Mouse (Mus musculus) midbrain, embryonic 10.5 days (tissue): ENCODE results near the gene Smco4. TPM values are rescaled to one million over a fixed set of nuclear protein-coding genes. Genes with fewer than 3 reads are reported as not detected.
A peak's percentile ranks its signal among the peaks of the same experiment; 100 is the strongest.

ENCODE experiments used
- DNase-seq: peaks from one replicate; pipeline ENCODE4 v3.0.0-alpha.2; 2017; ENCODE audit warnings: low spot score
- H3K27ac ChIP-seq: fragments of 300-500 bp; sonication (generic); replicated peaks from 2 replicates; pipeline ENCODE4 v1.5.1; 2016; ENCODE audit warnings: mild to moderate bottlenecking
- H3K27me3 ChIP-seq: fragments of 300-500 bp; sonication (generic); 2 replicates; pipeline ENCODE4 v1.6.1; 2016; ENCODE audit warnings: low read depth, mild to moderate bottlenecking; ENCODE audit not compliant: poor library complexity, severe bottlenecking
- H3K36me3 ChIP-seq: fragments of 300-500 bp; sonication (generic); 2 replicates; pipeline ENCODE4 v1.6.1; 2016; ENCODE audit warnings: mild to moderate bottlenecking, moderate library complexity
- H3K4me1 ChIP-seq: fragments of 300-500 bp; sonication (generic); 2 replicates; pipeline ENCODE4 v1.6.1; 2016
- H3K4me3 ChIP-seq: fragments of 300-500 bp; sonication (generic); 2 replicates; pipeline ENCODE4 v1.5.1; 2016; ENCODE audit warnings: mild to moderate bottlenecking, moderate library complexity
- H3K9me3 ChIP-seq: fragments of 300-500 bp; sonication (generic); replicated peaks from 2 replicates; pipeline ENCODE4 v1.6.1; 2016; ENCODE audit warnings: mild to moderate bottlenecking
- WGBS: fragments of 180-500 bp; shearing (Covaris S2); methylation state at CpG from one replicate; pipeline ENCODE4 v1.1.7; 2016; 5-methylcytosine and 5-hydroxymethylcytosine counted together
- polyA plus RNA-seq: library from polyadenylated mRNA; unstranded; fragments of >200 nt; fragmentation: Nextera tagmentation; extraction: Ambion mirVana; gene quantifications from 2 replicates; pipeline ENCODE4 v1.2.1, GENCODE M21; 2016

Smco4 gene
- 1.3 and 2.2 TPM in 2 replicates for polyA plus RNA-seq

GRCm38 (mm10) chr9:15493235-15493924 lies at the start of gene Smco4:
Gene Smco4, plus strand, starts transcription at chr9:15493432.
- Histone ChIP-seq H3K9me3 (no peaks in the 10 kb centered on the region), H3K4me1 (peaks cover 43% of the 10 kb centered on the region), H3K27me3 (peaks cover 22% of the 10 kb centered on the region), H3K36me3 (no peaks in the 10 kb centered on the region), H3K27ac (peak within 1 kb of the TSS; percentile 93), H3K4me3 (peak within 1 kb of the TSS; percentile 76)
- WGBS, result 1% methylated on average over 95 of the region's 101 CpGs
- DNase-seq, result peak; percentile 80

GRCm38 (mm10) chr9:15447397-15447796 lies 45.8 kb upstream of the Smco4 start:
- Histone ChIP-seq H3K27me3 (no peaks in the 10 kb centered on the region), H3K4me1 (no peaks in the 10 kb centered on the region), H3K27ac (no peak overlapping the region), H3K36me3 (no peaks in the 10 kb centered on the region), H3K4me3 (no peak overlapping the region), H3K9me3 (no peaks in the 10 kb centered on the region)
- 70% methylated on average over 2 of the region's 2 CpGs for WGBS
- DNase-seq, result no peak

- DNase-seq, result no peak
- Histone ChIP-seq H3K4me3 (no peak overlapping the region), H3K27me3 (no peaks in the 10 kb centered on the region), H3K36me3 (no peaks in the 10 kb centered on the region), H3K9me3 (no peaks in the 10 kb centered on the region), H3K4me1 (no peaks in the 10 kb centered on the region), H3K27ac (no peak overlapping the region)
- 49% methylated on average over 5 of the region's 5 CpGs for WGBS
Measured at GRCm38 (mm10) chr9:15450921-15451320, 42.3 kb upstream of the Smco4 start.

GRCm38 (mm10) chr9:15472256-15472655 lies 21.0 kb upstream of the Smco4 start:
- 66% methylated on average over 4 of the region's 4 CpGs for WGBS

GRCm38 (mm10) chr9:15473206-15473605 lies 20.0 kb upstream of the Smco4 start:
- Histone ChIP-seq H3K27ac (no peak overlapping the region), H3K9me3 (no peaks in the 10 kb centered on the region), H3K36me3 (no peaks in the 10 kb centered on the region), H3K27me3 (no peaks in the 10 kb centered on the region), H3K4me3 (no peak overlapping the region), H3K4me1 (no peaks in the 10 kb centered on the region)
- no peak for DNase-seq
- 98% methylated on average over 1 of the region's 1 CpGs for WGBS

More at GRCm38 (mm10) chr9:15472256-15472655, 21.0 kb upstream of the Smco4 start:
- no peak overlapping the region for H3K4me3 ChIP-seq
- H3K36me3 ChIP-seq, result no peaks in the 10 kb centered on the region
- no peak overlapping the region for H3K27ac ChIP-seq
- no peaks in the 10 kb centered on the region for H3K4me1 ChIP-seq
- DNase-seq, result no peak
- no peaks in the 10 kb centered on the region for H3K27me3 ChIP-seq
- 0 out of 2 replicates have a peak, but pooled peaks cover 1% of the 10 kb centered on the region for H3K9me3 ChIP-seq

- no peak overlapping the region for H3K27ac ChIP-seq
- WGBS, result 92% methylated on average over 10 of the region's 10 CpGs
- H3K27me3 ChIP-seq, result no peaks in the 10 kb centered on the region
- H3K4me1 ChIP-seq, result no peaks in the 10 kb centered on the region
- no peaks in the 10 kb centered on the region for H3K36me3 ChIP-seq
- DNase-seq, result no peak
- no peaks in the 10 kb centered on the region for H3K9me3 ChIP-seq
- H3K4me3 ChIP-seq, result no peak overlapping the region
Measured at GRCm38 (mm10) chr9:15477556-15477955, 15.7 kb upstream of the Smco4 start.

- no peak for DNase-seq
- WGBS, result 57% methylated on average over 2 of the region's 2 CpGs
- Histone ChIP-seq H3K4me1 (peaks cover under 1% of the 10 kb centered on the region), H3K27ac (no peak overlapping the region), H3K4me3 (no peak overlapping the region), H3K9me3 (no peaks in the 10 kb centered on the region), H3K27me3 (peaks cover 19% of the 10 kb centered on the region), H3K36me3 (no peaks in the 10 kb centered on the region)
Measured at GRCm38 (mm10) chr9:15487682-15488424, 5.4 kb upstream of the Smco4 start.

- DNase-seq, result no peak
- Histone ChIP-seq H3K27me3 (peaks cover 22% of the 10 kb centered on the region), H3K4me3 (no peak overlapping the region), H3K9me3 (no peaks in the 10 kb centered on the region), H3K4me1 (peaks cover 9% of the 10 kb centered on the region), H3K27ac (no peak overlapping the region), H3K36me3 (no peaks in the 10 kb centered on the region)
Measured at GRCm38 (mm10) chr9:15489293-15489692, 3.9 kb upstream of the Smco4 start.

GRCm38 (mm10) chr9:15490331-15491100 lies 2.7 kb upstream of the Smco4 start:
- Histone ChIP-seq H3K36me3 (no peaks in the 10 kb centered on the region), H3K27ac (no peak overlapping the region), H3K4me3 (no peak overlapping the region), H3K9me3 (no peaks in the 10 kb centered on the region), H3K4me1 (peaks cover 21% of the 10 kb centered on the region), H3K27me3 (peaks cover 22% of the 10 kb centered on the region)
- 80% methylated on average over 8 of the region's 8 CpGs for WGBS
- no peak for DNase-seq

- DNase-seq, result no peak
- WGBS, result 79% methylated on average over 4 of the region's 4 CpGs
- Histone ChIP-seq H3K27me3 (peaks cover 22% of the 10 kb centered on the region), H3K27ac (no peak overlapping the region), H3K9me3 (no peaks in the 10 kb centered on the region), H3K36me3 (no peaks in the 10 kb centered on the region), H3K4me1 (peaks cover 33% of the 10 kb centered on the region), H3K4me3 (no peak overlapping the region)
Measured at GRCm38 (mm10) chr9:15491686-15492085, 1.5 kb upstream of the Smco4 start.

- 87% methylated on average over 9 of the region's 9 CpGs for WGBS
- H3K27me3 ChIP-seq, result peaks cover 22% of the 10 kb centered on the region
- H3K9me3 ChIP-seq, result no peaks in the 10 kb centered on the region
- no peaks in the 10 kb centered on the region for H3K36me3 ChIP-seq
- H3K27ac ChIP-seq, result no peak overlapping the region
- peaks cover 38% of the 10 kb centered on the region for H3K4me1 ChIP-seq
- no peak for DNase-seq
- no peak overlapping the region for H3K4me3 ChIP-seq
Measured at GRCm38 (mm10) chr9:15492401-15492800, 831 bp upstream of the Smco4 start.

GRCm38 (mm10) chr9:15493925-15494558 lies 810 bp downstream of the Smco4 start:
- Histone ChIP-seq H3K9me3 (no peaks in the 10 kb centered on the region), H3K4me3 (peak overlapping the region; percentile 76), H3K36me3 (no peaks in the 10 kb centered on the region), H3K27me3 (peaks cover 22% of the 10 kb centered on the region), H3K27ac (peak overlapping the region; percentile 93), H3K4me1 (peaks cover 43% of the 10 kb centered on the region)
- 2% methylated on average over 37 of the region's 37 CpGs for WGBS
- peak; percentile 76 for DNase-seq
